Mouse (Mus musculus) embryonic facial prominence, embryonic 12.5 days (tissue): ENCODE data around the gene Olfr1375. TPM values are rescaled to one million over a fixed set of nuclear protein-coding genes. Genes with fewer than 3 reads are reported as not detected.

Experiments
- ATAC-seq: fragments of 200-750 bp; cut with Nextera tagmentation; 2 replicates; pipeline ENCODE4 v1.8.0; 2017; ENCODE audit not compliant: insufficient number of reproducible peaks, insufficient read depth, low FRiP score, low TSS enrichment
- H3K27ac ChIP-seq: fragments of 300-500 bp; sonication (generic); 2 replicates; pipeline ENCODE4 v1.5.1; 2016; ENCODE audit warnings: mild to moderate bottlenecking
- H3K27me3 ChIP-seq: fragments of 300-500 bp; sonication (generic); 2 replicates; pipeline ENCODE4 v1.6.1; 2016; ENCODE audit warnings: mild to moderate bottlenecking, moderate library complexity
- H3K36me3 ChIP-seq: fragments of 300-500 bp; sonication (generic); 2 replicates; pipeline ENCODE4 v1.6.1; 2016; ENCODE audit warnings: mild to moderate bottlenecking
- H3K4me1 ChIP-seq: fragments of 300-500 bp; sonication (generic); 2 replicates; pipeline ENCODE4 v1.6.1; 2016
- H3K4me2 ChIP-seq: fragments of 300-500 bp; sonication (generic); replicated peaks from 2 replicates; pipeline ENCODE4 v1.6.1; 2016; ENCODE audit warnings: mild to moderate bottlenecking, moderate library complexity
- H3K4me3 ChIP-seq: fragments of 300-500 bp; sonication (generic); 2 replicates; pipeline ENCODE4 v1.5.1; 2016; ENCODE audit warnings: mild to moderate bottlenecking
- H3K9ac ChIP-seq: fragments of 300-500 bp; sonication (generic); 2 replicates; pipeline ENCODE4 v1.6.1; 2016; ENCODE audit warnings: mild to moderate bottlenecking, moderate library complexity
- H3K9me3 ChIP-seq: fragments of 300-500 bp; sonication (generic); 2 replicates; pipeline ENCODE4 v1.6.1; 2016; ENCODE audit warnings: mild to moderate bottlenecking, moderate library complexity
- WGBS: fragments of 180-500 bp; shearing (Covaris S2); methylation state at CpG from one replicate; pipeline ENCODE4 v1.1.7; 2016; 5-methylcytosine and 5-hydroxymethylcytosine counted together
- polyA plus RNA-seq: library from polyadenylated mRNA; unstranded; fragments of >200 nt; fragmentation: Nextera tagmentation; extraction: Ambion mirVana; gene quantifications from 2 replicates; pipeline ENCODE4 v1.2.1, GENCODE M21; 2016

Olfr1375 gene
- polyA plus RNA-seq, 1 experiment from 2014 or later: not detected

- Histone ChIP-seq H3K4me1 (no peaks in the 10 kb centered on the region), H3K9me3 (no peaks in the 10 kb centered on the region), H3K4me2 (no peak overlapping the region), H3K36me3 (no peaks in the 10 kb centered on the region), H3K4me3 (no peak overlapping the region), H3K27me3 (no peaks in the 10 kb centered on the region), H3K9ac (no peak overlapping the region), H3K27ac (no peak overlapping the region)
- WGBS: 61% methylated on average over 3 of the region's 3 CpGs
- no peak for ATAC-seq
Measured at GRCm38 (mm10) chr11:51053230-51053629, 5.3 kb downstream of the Olfr1375 start.

GRCm38 (mm10) chr11:51059151-51059571, 11.3 kb downstream of the Olfr1375 start, which contains the start of gene Zfp354a:
Zfp354a (plus strand) TSS chr11:51059257.
- Histone ChIP-seq H3K4me2 (peak within 1 kb of the TSS; percentile 55), H3K4me3 (peak within 1 kb of the TSS; percentile 83), H3K9ac (peak within 1 kb of the TSS; percentile 72), H3K27ac (no peak within 1 kb of the TSS), H3K36me3 (peaks cover 17% of the 10 kb centered on the region), H3K27me3 (no peaks in the 10 kb centered on the region), H3K4me1 (peaks cover 8% of the 10 kb centered on the region), H3K9me3 (no peaks in the 10 kb centered on the region)
- ATAC-seq: peak; percentile 83
- WGBS: 1% methylated on average over 32 of the region's 32 CpGs

GRCm38 (mm10) chr11:51059640-51060039, 11.7 kb downstream of the Olfr1375 start:
- Histone ChIP-seq H3K4me2 (peak overlapping the region; percentile 55), H3K27ac (no peak overlapping the region), H3K9ac (peak overlapping the region; percentile 72), H3K27me3 (no peaks in the 10 kb centered on the region), H3K36me3 (peaks cover 17% of the 10 kb centered on the region), H3K9me3 (no peaks in the 10 kb centered on the region), H3K4me1 (peaks cover 8% of the 10 kb centered on the region), H3K4me3 (peak overlapping the region; percentile 83)
- 20% methylated on average over 14 of the region's 14 CpGs for WGBS
- no peak for ATAC-seq

GRCm38 (mm10) chr11:51060981-51061380, 13.1 kb downstream of the Olfr1375 start:
- Histone ChIP-seq H3K27ac (no peak overlapping the region), H3K9me3 (no peaks in the 10 kb centered on the region), H3K4me1 (peaks cover 8% of the 10 kb centered on the region), H3K36me3 (peaks cover 24% of the 10 kb centered on the region), H3K27me3 (no peaks in the 10 kb centered on the region), H3K9ac (no peak overlapping the region), H3K4me3 (no peak overlapping the region), H3K4me2 (no peak overlapping the region)
- WGBS: 93% methylated on average over 6 of the region's 6 CpGs
- ATAC-seq: no peak

GRCm38 (mm10) chr11:51063276-51063675, 15.4 kb downstream of the Olfr1375 start:
- H3K4me3 ChIP-seq: no peak overlapping the region
- H3K4me2 ChIP-seq: no peak overlapping the region
- no peaks in the 10 kb centered on the region for H3K9me3 ChIP-seq
- no peak overlapping the region for H3K9ac ChIP-seq
- peaks cover 8% of the 10 kb centered on the region for H3K4me1 ChIP-seq
- H3K27me3 ChIP-seq: no peaks in the 10 kb centered on the region
- H3K36me3 ChIP-seq: peaks cover 46% of the 10 kb centered on the region
- 90% methylated on average over 7 of the region's 7 CpGs for WGBS
- no peak for ATAC-seq
- no peak overlapping the region for H3K27ac ChIP-seq

- 95% methylated on average over 8 of the region's 8 CpGs for WGBS
- no peak overlapping the region for H3K4me3 ChIP-seq
- no peak overlapping the region for H3K9ac ChIP-seq
- H3K27me3 ChIP-seq: no peaks in the 10 kb centered on the region
- H3K27ac ChIP-seq: no peak overlapping the region
- H3K36me3 ChIP-seq: peaks cover 52% of the 10 kb centered on the region
- no peak for ATAC-seq
- no peaks in the 10 kb centered on the region for H3K9me3 ChIP-seq
- H3K4me2 ChIP-seq: no peak overlapping the region
- peaks cover 8% of the 10 kb centered on the region for H3K4me1 ChIP-seq
Measured at GRCm38 (mm10) chr11:51063841-51064240, 15.9 kb downstream of the Olfr1375 start.

- no peaks in the 10 kb centered on the region for H3K9me3 ChIP-seq
- H3K36me3 ChIP-seq: no peaks in the 10 kb centered on the region
- no peak overlapping the region for H3K4me2 ChIP-seq
- H3K4me1 ChIP-seq: no peaks in the 10 kb centered on the region; the same call in 1 of the 2 replicates
- no peak overlapping the region for H3K4me3 ChIP-seq
- no peak for ATAC-seq
- no peaks in the 10 kb centered on the region for H3K27me3 ChIP-seq
- H3K9ac ChIP-seq: no peak overlapping the region
- H3K27ac ChIP-seq: no peak overlapping the region
- WGBS: 53% methylated on average over 7 of the region's 7 CpGs
Measured at GRCm38 (mm10) chr11:51084527-51084926, 36.6 kb downstream of the Olfr1375 start.

GRCm38 (mm10) chr11:51085269-51085668, 37.4 kb downstream of the Olfr1375 start:
- H3K36me3 ChIP-seq: no peaks in the 10 kb centered on the region
- 61% methylated on average over 13 of the region's 13 CpGs for WGBS
- no peak overlapping the region for H3K9ac ChIP-seq

More at GRCm38 (mm10) chr11:51085269-51085668, 37.4 kb downstream of the Olfr1375 start:
- no peaks in the 10 kb centered on the region; the same call in 1 of the 2 replicates for H3K4me1 ChIP-seq
- no peaks in the 10 kb centered on the region for H3K9me3 ChIP-seq
- no peak overlapping the region for H3K27ac ChIP-seq
- no peak overlapping the region for H3K4me3 ChIP-seq
- no peaks in the 10 kb centered on the region for H3K27me3 ChIP-seq
- H3K4me2 ChIP-seq: no peak overlapping the region
- no peak for ATAC-seq

Other genes with a start within 250 kb of the Olfr1375 start
- 53.7 and 54.5 TPM in 2 replicates for gene Zfp354c, start 220.4 kb upstream of the Olfr1375 start, polyA plus RNA-seq
- 0.77 and 1.1 TPM in 2 replicates for gene Zfp879, start 206.6 kb upstream of the Olfr1375 start, polyA plus RNA-seq
- gene Grm6, start 197.4 kb upstream of the Olfr1375 start, polyA plus RNA-seq: not detected in 2 replicates
- 13.7 and 15.5 TPM in 2 replicates for gene Zfp454, start 160.5 kb upstream of the Olfr1375 start, polyA plus RNA-seq
- 18.3 and 19.9 TPM in 2 replicates for gene Zfp2, start 131.9 kb upstream of the Olfr1375 start, polyA plus RNA-seq
- gene Zfp354b, start 116.5 kb upstream of the Olfr1375 start, polyA plus RNA-seq: 1.6 and 1.8 TPM in 2 replicates
- gene 4933414I15Rik, start 104.3 kb upstream of the Olfr1375 start, polyA plus RNA-seq: not detected in 2 replicates
- gene Prop1, start 94.3 kb upstream of the Olfr1375 start, polyA plus RNA-seq: 1.0 TPM in 1 of 2 replicates, not detected in the other
- not detected in 2 replicates for gene Olfr1378, start 81.6 kb upstream of the Olfr1375 start, polyA plus RNA-seq
- not detected in 2 replicates for gene Olfr1377, start 66.1 kb upstream of the Olfr1375 start, polyA plus RNA-seq
- not detected in 2 replicates for gene Olfr51, start 44.5 kb upstream of the Olfr1375 start, polyA plus RNA-seq
- gene Olfr54, start 33.9 kb upstream of the Olfr1375 start, polyA plus RNA-seq: not detected in 2 replicates
- gene Zfp354a, start 11.1 kb downstream of the Olfr1375 start, polyA plus RNA-seq: 9.2 and 10.6 TPM in 2 replicates
- not detected in 2 replicates for gene Gm12569, start 172.4 kb downstream of the Olfr1375 start, polyA plus RNA-seq
- gene Clk4, start 213.6 kb downstream of the Olfr1375 start, polyA plus RNA-seq: 144 and 155 TPM in 2 replicates
- 0.22 TPM in 1 of 2 replicates, not detected in the other for gene BC049762, start 214.9 kb downstream of the Olfr1375 start, polyA plus RNA-seq
- 29.3 and 32.4 TPM in 2 replicates for gene Col23a1, start 241.8 kb downstream of the Olfr1375 start, polyA plus RNA-seq